Mouse (Mus musculus) kidney, embryonic 16.5 days (tissue): Measurements from ENCODE around the gene Exoc6b. TPM values are rescaled to one million over a fixed set of nuclear protein-coding genes. Genes with fewer than 3 reads are reported as not detected.
A peak's percentile ranks its signal among the peaks of the same experiment; 100 is the strongest.

Experiments used
- ATAC-seq: fragments of 200-750 bp; cut with Nextera tagmentation; 2 replicates; pipeline ENCODE4 v1.8.0; 2017; ENCODE audit warnings: moderate TSS enrichment; ENCODE audit not compliant: low FRiP score, low TSS enrichment
- H3K27ac ChIP-seq: fragments of 300-500 bp; sonication (generic); 2 replicates; pipeline ENCODE4 v1.5.1; 2014; ENCODE audit warnings: low read length
- H3K27me3 ChIP-seq: fragments of 300-500 bp; sonication (generic); 2 replicates; pipeline ENCODE4 v1.6.1; 2014; ENCODE audit warnings: low read length, control low read depth, mixed read lengths; ENCODE audit not compliant: insufficient read depth
- H3K36me3 ChIP-seq: fragments of 300-500 bp; sonication (generic); 2 replicates; pipeline ENCODE4 v1.6.1; 2014; ENCODE audit warnings: low read length, control low read depth, mixed read lengths; ENCODE audit not compliant: insufficient read depth
- H3K4me1 ChIP-seq: fragments of 300-500 bp; sonication (generic); 2 replicates; pipeline ENCODE4 v1.6.1; 2014; ENCODE audit warnings: low read length, control low read depth, mixed read lengths; ENCODE audit not compliant: insufficient read depth
- H3K4me2 ChIP-seq: fragments of 300-500 bp; sonication (generic); replicated peaks from 2 replicates; pipeline ENCODE4 v1.6.1; 2014; ENCODE audit warnings: low read depth, low read length
- H3K4me3 ChIP-seq: fragments of 300-500 bp; sonication (generic); 2 replicates; pipeline ENCODE4 v1.5.1; 2014; ENCODE audit warnings: mild to moderate bottlenecking, low read length
- H3K9ac ChIP-seq: fragments of 300-500 bp; sonication (generic); replicated peaks from 2 replicates; pipeline ENCODE4 v1.6.1; 2014; ENCODE audit warnings: low read length
- H3K9me3 ChIP-seq: fragments of 300-500 bp; sonication (generic); 2 replicates; pipeline ENCODE4 v1.6.1; 2016; ENCODE audit warnings: low read length, control low read depth
- WGBS: fragments of 180-500 bp; shearing (Covaris S2); extraction: QIAGEN DNeasy Blood & Tissue Kit; methylation state at CpG from one replicate; pipeline ENCODE4 v1.1.7; 2014; 5-methylcytosine and 5-hydroxymethylcytosine counted together
- polyA plus RNA-seq: library from polyadenylated mRNA; unstranded; fragments of >200 nt; fragmentation: Nextera tagmentation; extraction: Ambion mirVana; gene quantifications from 2 replicates; pipeline ENCODE4 v1.2.1, GENCODE M21; 2015

Gene Exoc6b
- polyA plus RNA-seq, 1 experiment from 2014 or later = 27.6 TPM

GRCm38 (mm10) chr6:84579508-84579907 lies 489.8 kb downstream of the Exoc6b start:
- Histone ChIP-seq H3K9me3 (no peaks in the 10 kb centered on the region), H3K36me3 (no peaks in the 10 kb centered on the region), H3K4me1 (peaks cover 18% of the 10 kb centered on the region), H3K9ac (no peak overlapping the region), H3K4me2 (no peak overlapping the region), H3K27me3 (peaks cover 95% of the 10 kb centered on the region), H3K4me3 (no peak overlapping the region), H3K27ac (no peak overlapping the region)
- no peak for ATAC-seq
- 70% methylated on average over 8 of the region's 8 CpGs for WGBS

DNA sequence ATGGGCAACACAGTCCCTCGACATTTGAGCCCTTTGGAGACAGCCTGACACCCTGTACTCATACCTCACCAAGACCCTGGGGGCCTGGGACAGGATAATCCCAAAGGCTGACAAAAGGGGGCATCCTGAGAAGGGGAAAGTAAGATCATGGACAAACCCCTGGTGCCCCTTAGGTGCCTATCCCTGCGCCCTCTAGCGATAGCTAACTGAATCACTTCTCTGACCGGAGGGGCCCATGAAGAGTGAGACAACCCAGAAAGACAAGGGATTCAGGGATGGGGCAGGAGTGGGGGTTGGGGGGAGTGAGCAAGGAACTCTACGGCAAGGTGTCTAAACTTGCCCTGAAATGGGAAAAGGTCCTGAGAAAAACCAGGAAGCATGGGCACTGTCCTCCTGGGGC lies 490.4 kb downstream of the Exoc6b start:
- H3K27ac ChIP-seq = no peak overlapping the region
- peaks cover 12% of the 10 kb centered on the region for H3K4me1 ChIP-seq
- H3K9me3 ChIP-seq = no peaks in the 10 kb centered on the region
- H3K36me3 ChIP-seq = no peaks in the 10 kb centered on the region
- H3K4me2 ChIP-seq = no peak overlapping the region
- no peak overlapping the region for H3K4me3 ChIP-seq
- ATAC-seq = no peak
- no peak overlapping the region for H3K9ac ChIP-seq
- peaks cover 95% of the 10 kb centered on the region for H3K27me3 ChIP-seq
- WGBS = 15% methylated on average over 5 of the region's 5 CpGs

DNA sequence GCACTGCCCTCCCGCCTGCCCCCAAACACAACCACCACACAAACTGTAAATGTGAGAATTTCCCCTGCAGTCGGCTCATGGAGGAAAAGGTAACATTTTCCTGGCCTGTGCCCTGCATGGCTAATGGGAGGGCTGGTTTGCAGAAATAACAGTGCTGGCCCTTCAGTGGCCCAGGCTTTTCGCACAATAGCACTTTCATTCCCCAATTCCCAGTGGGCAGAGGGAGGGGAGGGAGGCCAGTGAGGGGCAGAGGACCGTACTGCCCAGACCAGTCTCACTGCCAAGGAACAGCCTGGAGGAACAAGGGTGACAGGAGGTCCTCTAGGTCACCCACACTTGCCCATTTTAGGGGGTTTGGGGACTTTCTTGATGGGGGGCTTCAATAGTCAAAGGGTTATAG lies 491.4 kb downstream of the Exoc6b start:
- Histone ChIP-seq H3K4me1 (peaks cover 1% of the 10 kb centered on the region; the same call in 1 of the 2 replicates), H3K9ac (no peak overlapping the region), H3K27ac (no peak overlapping the region), H3K9me3 (no peaks in the 10 kb centered on the region), H3K4me2 (no peak overlapping the region), H3K27me3 (peaks cover 95% of the 10 kb centered on the region), H3K36me3 (no peaks in the 10 kb centered on the region), H3K4me3 (no peak overlapping the region)
- 65% methylated on average over 4 of the region's 4 CpGs for WGBS
- no peak for ATAC-seq

DNA sequence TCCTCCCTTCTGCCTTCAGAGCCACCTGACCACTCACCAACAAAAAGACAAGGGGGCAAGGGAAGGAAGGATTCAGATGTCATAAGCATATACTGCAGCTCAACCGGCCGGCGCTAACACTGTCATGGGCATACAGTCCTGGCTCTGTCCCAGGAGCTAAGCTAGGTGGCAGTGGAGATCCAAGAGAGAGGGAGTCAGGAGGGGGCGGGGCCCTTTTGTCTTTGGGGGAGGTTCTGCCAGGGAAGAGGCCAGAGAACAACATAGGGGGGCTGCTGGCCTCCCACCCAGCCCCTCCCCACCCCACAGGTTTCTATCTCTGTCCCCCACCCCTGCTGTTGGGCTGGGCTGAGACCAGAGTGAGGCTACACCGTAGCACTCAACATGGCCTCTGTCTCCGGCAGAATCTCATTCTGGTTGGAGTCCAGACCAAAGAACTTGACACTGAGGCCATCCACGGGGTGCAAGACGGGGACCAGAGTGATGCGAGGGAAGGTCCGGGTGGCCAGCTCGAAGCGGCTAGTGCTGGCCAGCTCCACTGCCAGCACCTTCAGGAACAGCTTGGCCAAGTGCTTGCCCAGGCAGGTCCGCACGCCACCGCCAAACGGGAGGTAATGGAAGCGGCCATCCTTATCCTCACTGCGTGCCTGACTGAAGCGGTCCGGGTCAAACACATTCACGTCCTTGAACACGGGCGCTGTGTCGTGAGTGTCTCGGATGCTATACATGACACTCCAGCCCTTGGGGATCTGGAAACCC lies 495.2 kb downstream of the Exoc6b start:
- 30% methylated on average over 25 of the region's 25 CpGs for WGBS
- ATAC-seq = peak; percentile 44; the same call in 1 of the 2 replicates
- H3K4me2 ChIP-seq = peak overlapping the region; percentile 39
- H3K36me3 ChIP-seq = no peaks in the 10 kb centered on the region
- H3K27ac ChIP-seq = no peak overlapping the region
- peaks cover 3% of the 10 kb centered on the region for H3K4me1 ChIP-seq
- no peak overlapping the region for H3K9ac ChIP-seq
- peak overlapping the region; percentile 22; the same call in 1 of the 2 replicates for H3K4me3 ChIP-seq
- H3K27me3 ChIP-seq = peaks cover 68% of the 10 kb centered on the region
- H3K9me3 ChIP-seq = no peaks in the 10 kb centered on the region

GRCm38 (mm10) chr6:84570039-84570438 lies 499.3 kb downstream of the Exoc6b start:
- no peak overlapping the region for H3K4me3 ChIP-seq
- H3K27ac ChIP-seq = no peak overlapping the region
- ATAC-seq = no peak
- 53% methylated on average over 3 of the region's 3 CpGs for WGBS
- H3K4me1 ChIP-seq = peaks cover 3% of the 10 kb centered on the region
- peaks cover 31% of the 10 kb centered on the region for H3K27me3 ChIP-seq
- no peaks in the 10 kb centered on the region for H3K36me3 ChIP-seq
- no peak overlapping the region for H3K9ac ChIP-seq
- H3K9me3 ChIP-seq = no peaks in the 10 kb centered on the region
- no peak overlapping the region for H3K4me2 ChIP-seq

GRCm38 (mm10) chr6:84569590-84569989 lies 499.7 kb downstream of the Exoc6b start:
- Histone ChIP-seq H3K27me3 (peaks cover 26% of the 10 kb centered on the region), H3K4me1 (peaks cover 3% of the 10 kb centered on the region), H3K36me3 (no peaks in the 10 kb centered on the region), H3K9me3 (no peaks in the 10 kb centered on the region), H3K4me2 (no peak overlapping the region), H3K4me3 (no peak overlapping the region), H3K27ac (no peak overlapping the region), H3K9ac (no peak overlapping the region)
- 0 out of 2 replicates have a peak, but pooled peaks have one; percentile 1 for ATAC-seq

- Histone ChIP-seq H3K9ac (no peak overlapping the region), H3K36me3 (no peaks in the 10 kb centered on the region), H3K4me2 (no peak overlapping the region), H3K27me3 (peaks cover 20% of the 10 kb centered on the region), H3K4me3 (no peak overlapping the region), H3K4me1 (peaks cover 3% of the 10 kb centered on the region), H3K27ac (no peak overlapping the region), H3K9me3 (no peaks in the 10 kb centered on the region)
- ATAC-seq = no peak
- 65% methylated on average over 6 of the region's 6 CpGs for WGBS
Observed at GRCm38 (mm10) chr6:84568880-84569279, 500.4 kb downstream of the Exoc6b start.

Other genes with a start within 250 kb of the Exoc6b start
- 75.8 and 81.1 TPM in 2 replicates for gene Spr, start 68.3 kb upstream of the Exoc6b start, polyA plus RNA-seq
- 17.9 and 19.7 TPM in 2 replicates for gene Emx1, start 117.9 kb upstream of the Exoc6b start, polyA plus RNA-seq